Mouse (Mus musculus) liver, embryonic 11.5 days (tissue): ENCODE measurements around the gene 4930558K02Rik. TPM values are rescaled to one million over a fixed set of nuclear protein-coding genes. Genes with fewer than 3 reads are reported as not detected.

ENCODE experiments used
- ATAC-seq: fragments of 200-750 bp; cut with Nextera tagmentation; replicated peaks from 2 replicates; pipeline ENCODE4 v1.8.0; 2017; ENCODE audit warnings: moderate number of reproducible peaks, mild to moderate bottlenecking, moderate TSS enrichment, moderate library complexity; ENCODE audit not compliant: low FRiP score
- DNase-seq: peaks from one replicate; pipeline ENCODE4 v3.0.0-alpha.2; 2017; ENCODE audit warnings: low spot score
- H3K27ac ChIP-seq: fragments of 300-500 bp; sonication (generic); 2 replicates; pipeline ENCODE4 v1.5.1; 2014; ENCODE audit warnings: mild to moderate bottlenecking, low read depth, low read length, control low read depth
- H3K27me3 ChIP-seq: fragments of 300-500 bp; sonication (generic); replicated peaks from 2 replicates; pipeline ENCODE4 v1.6.1; 2014; ENCODE audit warnings: low read length, mixed read lengths; ENCODE audit not compliant: control insufficient read depth, insufficient read depth
- H3K36me3 ChIP-seq: fragments of 300-500 bp; sonication (generic); 2 replicates; pipeline ENCODE4 v1.6.1; 2014; ENCODE audit warnings: mild to moderate bottlenecking, low read length, moderate library complexity, mixed read lengths; ENCODE audit not compliant: control insufficient read depth, insufficient read depth
- H3K4me1 ChIP-seq: fragments of 300-500 bp; sonication (generic); replicated peaks from 2 replicates; pipeline ENCODE4 v1.6.1; 2014; ENCODE audit warnings: low read length, mixed read lengths; ENCODE audit not compliant: control insufficient read depth, insufficient read depth
- H3K4me2 ChIP-seq: fragments of 300-500 bp; sonication (generic); 2 replicates; pipeline ENCODE4 v1.6.1; 2014; ENCODE audit warnings: mild to moderate bottlenecking, control low read depth, moderate library complexity
- H3K4me3 ChIP-seq: fragments of 300-500 bp; sonication (generic); 2 replicates; pipeline ENCODE4 v1.5.1; 2014; ENCODE audit warnings: low read depth, low read length, control low read depth
- H3K9ac ChIP-seq: fragments of 300-500 bp; sonication (generic); 2 replicates; pipeline ENCODE4 v1.6.1; 2014; ENCODE audit warnings: low read depth, low read length, control low read depth
- H3K9me3 ChIP-seq: fragments of 300-500 bp; sonication (generic); 2 replicates; pipeline ENCODE4 v1.6.1; 2016; ENCODE audit warnings: low read length, inconsistent platforms, mixed read lengths; ENCODE audit not compliant: control insufficient read depth
- WGBS: fragments of 180-500 bp; shearing (Covaris S2); extraction: QIAGEN DNeasy Blood & Tissue Kit; methylation state at CpG from one replicate; pipeline ENCODE4 v1.1.7; 2014; 5-methylcytosine and 5-hydroxymethylcytosine counted together
- polyA plus RNA-seq: library from polyadenylated mRNA; unstranded; fragments of >200 nt; fragmentation: Nextera tagmentation; extraction: Ambion mirVana; gene quantifications from 2 replicates; pipeline ENCODE4 v1.2.1, GENCODE M21; 2014

The 4930558K02Rik gene
- polyA plus RNA-seq, 1 experiment from 2014 or later = not detected

- Histone ChIP-seq H3K4me1 (no peaks in the 10 kb centered on the region), H3K27ac (no peak overlapping the region), H3K9me3 (no peaks in the 10 kb centered on the region), H3K27me3 (no peaks in the 10 kb centered on the region), H3K4me3 (no peak overlapping the region), H3K36me3 (no peaks in the 10 kb centered on the region), H3K9ac (no peak overlapping the region), H3K4me2 (no peak overlapping the region)
- DNase-seq (no peak), ATAC-seq (no peak)
- 73% methylated on average over 5 of the region's 5 CpGs for WGBS
These were observed 28.2 kb downstream of the 4930558K02Rik start for GRCm38 (mm10) chr1:161951009-161951779.

GRCm38 (mm10) chr1:161942082-161942481, 37.4 kb downstream of the 4930558K02Rik start:
- DNase-seq = no peak
- H3K27ac ChIP-seq = no peak overlapping the region
- H3K9ac ChIP-seq = no peak overlapping the region
- H3K4me1 ChIP-seq = no peaks in the 10 kb centered on the region
- no peak overlapping the region for H3K4me2 ChIP-seq
- H3K9me3 ChIP-seq = no peaks in the 10 kb centered on the region
- no peak for ATAC-seq
- no peak overlapping the region for H3K4me3 ChIP-seq
- no peaks in the 10 kb centered on the region for H3K36me3 ChIP-seq
- 80% methylated on average over 2 of the region's 2 CpGs for WGBS
- H3K27me3 ChIP-seq = no peaks in the 10 kb centered on the region

- H3K4me3 ChIP-seq = no peak overlapping the region
- H3K4me2 ChIP-seq = no peak overlapping the region
- 83% methylated on average over 4 of the region's 4 CpGs for WGBS
- H3K27me3 ChIP-seq = no peaks in the 10 kb centered on the region; the same call in 1 of the 2 replicates
- H3K4me1 ChIP-seq = no peaks in the 10 kb centered on the region
- DNase-seq = no peak
- H3K9ac ChIP-seq = no peak overlapping the region
- no peak overlapping the region for H3K27ac ChIP-seq
- H3K9me3 ChIP-seq = no peaks in the 10 kb centered on the region
- no peak for ATAC-seq
- H3K36me3 ChIP-seq = no peaks in the 10 kb centered on the region
These were observed 47.1 kb downstream of the 4930558K02Rik start for GRCm38 (mm10) chr1:161932286-161932685.

- no peak overlapping the region for H3K9ac ChIP-seq
- no peak overlapping the region for H3K4me2 ChIP-seq
- H3K36me3 ChIP-seq = no peaks in the 10 kb centered on the region
- no peaks in the 10 kb centered on the region for H3K9me3 ChIP-seq
- H3K27ac ChIP-seq = no peak overlapping the region
- H3K4me3 ChIP-seq = no peak overlapping the region
- no peaks in the 10 kb centered on the region for H3K4me1 ChIP-seq
- no peak for DNase-seq
- no peak for ATAC-seq
- H3K27me3 ChIP-seq = no peaks in the 10 kb centered on the region; the same call in 1 of the 2 replicates
- WGBS = 91% methylated on average over 10 of the region's 10 CpGs
These were observed 47.6 kb downstream of the 4930558K02Rik start for GRCm38 (mm10) chr1:161931817-161932216.

GRCm38 (mm10) chr1:161931313-161931712, 48.1 kb downstream of the 4930558K02Rik start:
- Histone ChIP-seq H3K9me3 (no peaks in the 10 kb centered on the region), H3K4me2 (no peak overlapping the region), H3K4me1 (no peaks in the 10 kb centered on the region), H3K36me3 (no peaks in the 10 kb centered on the region), H3K27me3 (no peaks in the 10 kb centered on the region; the same call in 1 of the 2 replicates), H3K4me3 (no peak overlapping the region), H3K9ac (no peak overlapping the region), H3K27ac (no peak overlapping the region)
- DNase-seq = no peak
- ATAC-seq = no peak
- 74% methylated on average over 4 of the region's 4 CpGs for WGBS

GRCm38 (mm10) chr1:161927976-161928375, 51.5 kb downstream of the 4930558K02Rik start:
- Histone ChIP-seq H3K4me3 (no peak overlapping the region), H3K27ac (no peak overlapping the region), H3K9me3 (no peaks in the 10 kb centered on the region), H3K36me3 (no peaks in the 10 kb centered on the region), H3K4me1 (no peaks in the 10 kb centered on the region), H3K4me2 (no peak overlapping the region), H3K9ac (no peak overlapping the region), H3K27me3 (no peaks in the 10 kb centered on the region; the same call in 1 of the 2 replicates)
- WGBS = 87% methylated on average over 2 of the region's 2 CpGs
- DNase-seq = no peak
- ATAC-seq = no peak

GRCm38 (mm10) chr1:161925281-161925805, 54.1 kb downstream of the 4930558K02Rik start:
- Histone ChIP-seq H3K36me3 (no peaks in the 10 kb centered on the region), H3K27ac (no peak overlapping the region), H3K27me3 (no peaks in the 10 kb centered on the region), H3K4me2 (no peak overlapping the region), H3K4me1 (no peaks in the 10 kb centered on the region), H3K9ac (no peak overlapping the region), H3K4me3 (no peak overlapping the region), H3K9me3 (no peaks in the 10 kb centered on the region)
- ATAC-seq (no peak), DNase-seq (no peak)
- WGBS = 87% methylated on average over 13 of the region's 13 CpGs

GRCm38 (mm10) chr1:161924321-161924720, 55.1 kb downstream of the 4930558K02Rik start:
- DNase-seq = no peak
- Histone ChIP-seq H3K27me3 (no peaks in the 10 kb centered on the region), H3K4me1 (no peaks in the 10 kb centered on the region), H3K9ac (no peak overlapping the region), H3K9me3 (no peaks in the 10 kb centered on the region), H3K27ac (no peak overlapping the region), H3K4me3 (no peak overlapping the region), H3K4me2 (no peak overlapping the region), H3K36me3 (no peaks in the 10 kb centered on the region)
- WGBS = 83% methylated on average over 3 of the region's 3 CpGs
- no peak for ATAC-seq

- Histone ChIP-seq H3K36me3 (no peaks in the 10 kb centered on the region), H3K4me2 (no peak overlapping the region), H3K9me3 (no peaks in the 10 kb centered on the region), H3K27ac (no peak overlapping the region), H3K9ac (no peak overlapping the region), H3K4me3 (no peak overlapping the region), H3K4me1 (no peaks in the 10 kb centered on the region; the same call in 1 of the 2 replicates), H3K27me3 (no peaks in the 10 kb centered on the region)
- 89% methylated on average over 6 of the region's 6 CpGs for WGBS
- DNase-seq (no peak), ATAC-seq (no peak)
These were observed 57.5 kb downstream of the 4930558K02Rik start for GRCm38 (mm10) chr1:161921928-161922327.
